Mouse (Mus musculus) myocyte (in vitro differentiated cells): ENCODE measurements around the gene Ccdc146.

Source experiments
- E2F4 ChIP-seq: IDR thresholded peaks from one replicate; pipeline ENCODE4 v1.6.1; 2011; ENCODE audit warnings: mild to moderate bottlenecking, control low read depth, moderate library complexity; ENCODE audit not compliant: insufficient read depth
- POLR2A ChIP-seq: IDR thresholded peaks from one replicate; pipeline ENCODE4 v1.6.1; 2011; ENCODE audit warnings: low read depth, mild to moderate bottlenecking, control low read depth, moderate library complexity; ENCODE audit not compliant: insufficient read length
- POLR2AphosphoS2 ChIP-seq: IDR thresholded peaks from one replicate; pipeline ENCODE4 v1.6.1; 2011; ENCODE audit warnings: low read depth, control low read depth; ENCODE audit not compliant: insufficient read length
- SRF ChIP-seq: IDR thresholded peaks from one replicate; pipeline ENCODE4 v1.6.1; 2011; ENCODE audit warnings: low read depth; ENCODE audit not compliant: control insufficient read depth, insufficient read length
- USF1 ChIP-seq: IDR thresholded peaks from one replicate; pipeline ENCODE4 v1.6.1; 2011; ENCODE audit warnings: low read depth, mild to moderate bottlenecking, control low read depth, moderate library complexity

DNA sequence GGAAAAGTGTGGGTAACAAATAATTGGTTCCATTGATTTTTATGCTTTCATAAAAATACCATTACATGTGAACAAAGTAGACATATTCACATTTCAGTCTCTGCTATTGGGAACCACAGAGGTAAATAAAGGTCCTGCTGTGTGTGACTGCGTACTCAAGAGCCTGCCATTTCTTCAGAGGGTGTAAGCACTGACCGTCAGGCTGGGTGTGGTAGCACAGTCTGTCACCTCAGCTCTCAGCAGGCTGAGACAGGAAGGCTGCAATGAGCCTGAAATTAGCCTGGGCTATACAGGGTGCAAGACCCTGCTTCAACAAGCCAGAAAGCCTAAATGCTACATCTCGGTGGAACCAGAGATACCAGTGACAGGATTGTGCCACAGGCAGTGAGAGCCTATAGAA is 124.4 kb downstream of the Ccdc146 start:
- TF ChIP-seq POLR2A, result no peak
- no peak for TF ChIP-seq SRF
- TF ChIP-seq USF1, result no peak
- TF ChIP-seq E2F4, result no peak
- TF ChIP-seq POLR2AphosphoS2, result no peak
